Mouse (Mus musculus): ENCODE data around the gene Nufip2.

GRCm38 (mm10) chr11:77705920-77706319, 20.0 kb downstream of the Nufip2 start:
- no peak for TF ChIP-seq POLR2A (IDR thresholded peaks at IDR 0.05; ENCODE audit: insufficient read length, low read depth)
- no peak for TF ChIP-seq E2F4 (IDR thresholded peaks at IDR 0.05; ENCODE audit: insufficient read depth)
- TF ChIP-seq MAX (IDR thresholded peaks at IDR 0.05; ENCODE audit: low read depth), result no peak
- TF ChIP-seq SRF (IDR thresholded peaks at IDR 0.05; ENCODE audit: control insufficient read depth, insufficient read length, low read depth), result no peak
- no peak for TF ChIP-seq POLR2AphosphoS2 (IDR thresholded peaks at IDR 0.05; ENCODE audit: insufficient read length, low read depth)
- no peak for TF ChIP-seq TCF12 (IDR thresholded peaks at IDR 0.05; ENCODE audit: insufficient read depth, poor library complexity, severe bottlenecking)
- TF ChIP-seq USF1 (IDR thresholded peaks at IDR 0.05; ENCODE audit: low read depth), result no peak
- TF ChIP-seq MYOD1 (IDR thresholded peaks at IDR 0.05; ENCODE audit: control insufficient read depth in 1 of 3, insufficient read length in 2 of 3, low read depth in 2 of 3), result no peak
- no peak for TF ChIP-seq MYOG (IDR thresholded peaks at IDR 0.05; ENCODE audit: control insufficient read depth in 1 of 3, insufficient read depth in 1 of 3, insufficient read length in 2 of 3, low read depth in 2 of 3)
